Mouse (Mus musculus): ENCODE results near the gene Ncbp3.

Gene Ncbp3

DNA sequence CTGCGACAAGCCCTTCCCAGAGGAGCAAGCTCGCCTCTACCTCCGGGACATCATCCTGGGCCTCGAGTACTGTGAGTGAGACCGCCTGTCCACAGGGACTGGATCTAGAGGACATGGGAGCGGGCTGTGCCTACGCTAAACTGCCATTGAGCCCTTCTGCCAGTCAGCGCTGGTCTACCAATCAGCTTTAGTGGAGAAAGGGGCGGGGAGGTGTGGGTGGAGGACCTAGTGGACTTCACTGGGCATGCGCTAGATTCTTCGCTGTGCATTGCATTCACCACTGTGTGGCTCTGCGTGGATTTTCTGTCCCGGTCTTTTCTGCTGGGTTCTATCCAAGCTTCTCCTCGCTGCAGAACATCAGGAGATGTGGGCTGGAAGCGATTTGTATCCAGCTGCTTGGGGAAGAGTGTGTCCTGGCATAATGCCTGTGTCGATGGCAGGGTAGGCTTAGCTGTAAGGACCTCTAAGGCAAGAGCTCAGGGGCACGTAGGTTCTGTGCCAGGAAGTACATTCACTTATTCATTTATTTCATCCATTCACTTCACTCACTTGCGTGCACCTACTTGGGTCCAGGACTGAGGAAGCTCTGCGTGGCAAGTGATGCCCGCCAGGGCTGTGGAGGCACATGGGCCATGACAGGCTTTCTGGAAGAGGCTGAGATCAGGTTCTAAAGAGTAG lies 16.6 kb upstream of the Ncbp3 start:
- DNase-seq (ENCODE audit: low spot score in 2 of 2), result peak; percentile 83 to 86

DNA sequence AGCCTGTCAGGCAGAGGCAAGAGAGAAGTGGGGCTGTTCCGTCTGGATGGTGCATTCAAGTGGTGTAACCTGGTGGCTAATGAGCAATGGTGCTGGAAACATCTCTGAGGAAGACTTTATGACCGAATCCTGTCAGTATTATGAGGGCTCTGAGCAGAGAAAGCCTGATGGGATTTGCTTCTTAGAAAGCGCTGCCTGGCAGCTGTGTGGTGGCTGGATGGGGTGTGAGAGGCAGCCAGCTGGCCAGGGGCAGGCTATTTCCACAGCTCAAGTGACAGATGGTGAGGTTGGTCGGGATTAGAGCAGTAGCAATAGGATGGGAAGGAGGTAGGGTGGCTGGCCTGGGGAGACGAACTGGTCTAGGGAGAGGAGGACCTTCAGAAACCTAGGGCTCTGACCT lies 16.0 kb upstream of the Ncbp3 start:
- no peak for DNase-seq (ENCODE audit: low spot score in 2 of 2)

DNA sequence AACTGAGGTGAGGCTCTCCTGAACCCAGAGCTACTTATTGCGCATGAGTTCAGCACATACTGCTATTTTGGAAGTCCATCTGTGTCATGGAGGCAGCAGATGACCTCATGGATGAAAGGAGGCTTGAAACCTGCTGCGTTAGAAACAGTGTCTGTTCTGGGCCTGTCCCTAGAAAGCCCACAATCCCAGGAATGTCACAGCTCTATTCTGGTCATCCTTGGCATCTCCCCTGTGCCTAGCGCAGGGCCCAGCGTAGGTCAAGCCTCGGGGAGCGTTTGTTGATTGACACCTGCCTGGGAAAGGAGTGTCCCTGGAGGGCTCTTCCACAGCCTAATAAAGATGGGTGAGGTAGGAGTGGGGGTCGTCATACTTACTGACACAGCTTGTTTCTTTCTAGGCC lies 11.5 kb upstream of the Ncbp3 start:
- DNase-seq (ENCODE audit: low spot score in 2 of 2), result no peak

DNA sequence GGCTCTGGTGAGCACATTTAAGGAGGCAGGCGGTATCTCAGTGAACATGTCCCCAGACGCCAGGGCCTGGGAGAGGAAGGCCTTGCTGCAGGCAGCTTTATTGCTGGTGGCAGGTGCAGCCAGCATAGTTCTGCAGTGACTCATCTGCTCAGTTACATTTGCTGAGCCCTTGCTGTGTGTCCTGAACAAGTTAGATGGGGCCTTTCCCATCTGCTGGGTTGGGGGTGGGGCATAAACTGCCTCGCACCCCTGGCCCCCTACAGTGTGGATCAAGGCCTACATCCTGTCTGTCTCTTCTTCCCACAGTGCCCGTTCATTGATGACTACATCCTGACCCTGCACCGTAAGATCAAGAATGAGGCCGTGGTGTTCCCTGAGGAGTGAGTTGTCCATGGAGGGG lies 10.7 kb upstream of the Ncbp3 start:
- DNase-seq (ENCODE audit: low spot score in 2 of 2), result no peak

DNA sequence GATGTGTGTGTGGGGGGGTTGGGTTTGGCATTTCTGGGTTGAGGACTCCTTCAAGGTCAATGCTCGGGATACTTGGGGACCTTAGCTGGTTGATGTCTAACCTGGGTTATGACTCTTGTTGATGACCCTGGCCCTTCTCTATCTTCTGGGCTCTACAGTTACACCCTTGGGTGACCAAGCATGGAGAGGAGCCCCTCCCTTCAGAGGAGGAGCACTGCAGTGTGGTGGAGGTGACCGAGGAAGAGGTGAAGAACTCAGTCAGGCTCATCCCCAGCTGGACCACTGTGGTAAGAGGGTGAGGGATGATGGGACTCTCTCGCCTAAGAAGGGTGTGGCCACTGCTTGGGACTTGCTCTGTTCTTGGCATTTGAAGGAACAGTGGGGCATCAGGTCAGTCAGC lies 9.9 kb upstream of the Ncbp3 start:
- no peak for DNase-seq (ENCODE audit: low spot score in 2 of 2)

DNA sequence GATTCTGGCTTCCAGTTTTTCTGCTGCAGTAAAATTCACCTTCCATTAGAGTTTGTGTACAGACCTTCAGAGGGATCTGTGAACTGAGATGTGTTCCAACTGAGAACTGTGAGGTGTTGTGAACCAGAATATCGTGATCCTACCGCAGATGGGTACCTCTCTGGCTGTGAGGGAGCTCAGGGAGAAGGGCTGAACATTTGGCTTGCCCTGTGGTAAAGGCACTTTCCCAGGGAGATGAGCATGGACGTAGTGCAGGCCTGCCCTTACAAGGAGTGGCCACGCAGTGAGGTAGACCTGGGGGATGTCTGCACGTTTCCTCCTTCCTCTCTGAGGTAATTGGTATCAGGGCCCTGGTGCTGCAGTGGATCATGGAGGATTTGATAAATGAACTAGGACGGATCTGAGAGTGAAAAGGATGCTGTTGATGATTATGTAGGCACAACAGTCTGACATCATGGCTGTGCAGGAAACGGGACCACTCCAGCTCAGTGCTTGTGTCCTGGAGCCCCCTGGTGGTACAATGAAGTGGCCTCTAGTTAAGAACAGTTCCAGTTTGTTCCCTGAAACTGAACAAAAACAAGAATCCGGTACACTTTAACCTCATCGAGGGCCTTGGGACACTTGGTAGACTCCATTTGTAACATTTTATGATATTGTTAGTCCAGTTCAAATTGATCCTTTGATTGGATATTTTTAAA lies 8.3 kb upstream of the Ncbp3 start:
- DNase-seq (ENCODE audit: low spot score in 2 of 2), result no peak

DNA sequence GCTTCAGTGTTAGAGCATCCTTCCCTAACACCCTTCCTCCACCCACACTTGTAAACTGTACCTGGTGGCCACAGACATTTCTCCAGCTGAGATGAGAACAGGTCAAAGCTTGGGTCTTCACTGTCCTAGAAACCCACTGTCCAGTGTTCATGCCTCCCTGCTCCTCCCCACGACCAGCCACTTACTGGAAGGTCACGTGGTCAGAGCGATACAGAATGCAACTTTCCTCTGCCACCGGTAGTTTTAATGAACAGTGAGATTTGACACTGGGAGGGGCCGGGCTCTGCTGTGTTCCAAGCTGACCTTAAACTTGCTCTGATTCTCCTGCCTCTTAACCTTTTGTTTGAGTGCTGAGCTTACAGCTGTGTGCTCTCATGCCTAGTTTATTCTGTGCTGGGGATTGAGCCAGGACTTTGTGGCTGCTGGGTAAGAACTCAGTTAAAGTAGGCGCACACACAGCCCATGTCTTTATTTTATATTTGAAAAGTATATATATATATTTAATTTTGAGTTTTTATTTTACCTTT lies 3.3 kb upstream of the Ncbp3 start:
- no peak for DNase-seq (ENCODE audit: low spot score in 2 of 2)

DNA sequence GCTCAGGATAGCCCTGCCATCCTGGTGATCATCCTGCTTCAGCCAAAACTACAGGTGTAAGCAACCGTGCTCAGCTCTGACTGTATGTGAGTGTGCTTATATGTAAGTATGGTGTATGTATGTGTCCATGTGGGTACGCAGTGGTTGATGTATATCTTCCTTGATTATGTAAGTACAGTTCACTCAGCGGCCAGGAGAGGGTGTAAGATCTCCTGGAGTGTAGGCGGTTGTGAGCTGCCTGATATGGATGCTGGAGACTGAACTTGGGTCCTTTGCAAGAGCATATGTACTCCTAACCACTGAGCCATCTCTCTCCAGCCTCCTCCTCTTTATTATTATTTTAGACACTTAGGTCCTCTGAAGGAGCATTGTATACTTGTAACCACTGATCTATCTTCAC lies 2.8 kb upstream of the Ncbp3 start:
- no peak for DNase-seq (ENCODE audit: low spot score in 2 of 2)

DNA sequence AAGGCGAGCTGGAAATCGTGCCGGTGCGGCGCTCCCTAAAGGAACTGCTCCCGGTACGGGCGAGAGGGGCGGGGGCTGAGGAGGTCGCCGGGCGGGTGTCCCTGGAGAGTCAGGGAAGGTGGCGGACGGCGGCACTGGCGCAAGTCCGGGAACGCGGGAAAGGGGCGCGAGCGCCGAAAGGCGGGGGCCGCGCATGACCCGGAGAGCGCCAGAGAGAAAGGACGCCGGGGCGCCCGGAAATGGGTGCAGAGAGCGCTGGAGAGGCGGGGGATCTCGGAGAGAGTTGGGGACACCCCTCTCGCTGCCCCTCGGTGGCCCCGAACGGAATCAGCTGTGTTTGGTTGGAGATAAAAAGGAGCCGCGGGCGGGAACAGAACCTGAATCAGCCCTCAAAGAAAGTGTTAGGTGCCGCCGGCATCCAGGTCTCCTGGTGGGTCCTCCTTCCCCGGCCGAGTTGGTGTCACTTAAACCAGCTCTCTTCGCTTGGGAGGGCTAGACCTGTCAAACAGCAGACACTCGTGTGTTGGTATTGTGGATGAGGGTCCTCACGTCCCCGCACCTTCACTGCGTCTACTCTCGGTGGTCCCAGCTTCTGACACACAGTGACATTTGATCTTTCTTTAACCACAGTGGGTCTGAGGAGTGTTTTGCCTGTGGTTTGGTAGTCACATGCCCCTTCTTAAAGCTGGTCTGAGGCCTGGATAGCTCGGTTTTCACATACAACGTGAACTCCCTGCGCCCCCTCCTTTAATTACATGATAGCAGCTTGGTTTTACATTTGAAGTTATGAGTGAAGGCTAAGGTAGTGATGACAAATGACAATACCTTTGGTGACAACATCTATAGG lies 670 bp downstream of the Ncbp3 start:
- DNase-seq (ENCODE audit: low spot score in 2 of 2), result no peak

DNA sequence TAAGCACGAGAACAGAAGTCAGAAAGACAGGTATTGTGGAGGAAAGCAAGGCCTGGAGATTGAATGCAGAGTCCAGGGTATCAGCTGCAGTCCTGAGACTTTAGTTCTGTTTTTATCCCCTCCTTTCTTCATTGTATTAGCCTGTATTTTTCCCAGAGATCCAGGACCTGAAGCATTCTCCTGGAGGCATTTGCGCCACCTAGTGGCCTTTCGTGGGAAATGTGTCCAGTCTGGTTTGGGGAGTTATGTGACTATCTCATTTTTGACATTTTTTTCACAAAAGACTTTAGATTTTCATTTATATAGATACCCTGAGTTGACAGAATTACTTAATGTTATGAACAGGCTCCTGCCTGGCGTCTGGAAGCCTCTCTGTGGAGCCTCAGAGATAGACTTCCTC lies 1.8 kb downstream of the Ncbp3 start:
- peak; percentile 53 to 79 for DNase-seq (ENCODE audit: low spot score in 2 of 2)

DNA sequence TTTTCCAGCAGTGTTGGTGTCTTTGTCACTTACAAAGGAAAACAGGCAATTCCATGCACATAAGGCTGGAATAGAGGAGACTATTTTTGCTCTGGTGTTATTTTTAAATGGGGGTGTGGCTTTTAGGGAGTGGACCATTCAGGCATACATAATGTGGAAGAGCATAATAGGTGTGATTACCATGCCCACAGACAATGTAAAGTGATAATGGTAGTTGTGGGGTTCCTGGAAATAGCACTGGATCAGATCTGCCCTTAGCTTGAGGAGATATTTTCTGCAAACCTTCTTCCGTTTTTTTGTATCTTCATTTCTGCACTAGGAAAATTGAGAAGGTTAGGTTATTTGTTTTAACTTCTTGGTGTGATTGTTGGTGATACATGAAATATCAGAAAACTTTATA lies 5.2 kb downstream of the Ncbp3 start:
- DNase-seq (ENCODE audit: low spot score in 2 of 2), result no peak

DNA sequence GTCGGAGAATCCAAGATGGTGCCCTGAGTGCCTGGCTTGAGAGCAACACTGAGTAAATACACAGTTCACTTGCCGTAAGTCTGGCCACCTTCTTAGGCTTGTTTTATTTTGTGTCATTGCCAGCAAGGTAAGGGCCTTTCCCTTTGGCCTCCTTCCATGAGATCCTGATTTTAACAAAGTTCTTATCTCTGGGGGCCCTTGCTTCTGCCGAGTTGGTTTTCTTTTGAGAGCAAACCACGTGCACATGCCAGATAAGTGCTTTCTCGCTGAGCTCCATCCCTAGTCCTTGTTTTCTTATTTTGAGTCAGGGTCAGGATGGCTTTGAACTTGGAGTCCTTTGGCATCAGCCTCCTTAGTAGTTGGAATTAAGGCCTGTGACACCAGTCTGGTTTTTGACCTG lies 10.1 kb downstream of the Ncbp3 start:
- DNase-seq (ENCODE audit: low spot score in 2 of 2), result no peak

DNA sequence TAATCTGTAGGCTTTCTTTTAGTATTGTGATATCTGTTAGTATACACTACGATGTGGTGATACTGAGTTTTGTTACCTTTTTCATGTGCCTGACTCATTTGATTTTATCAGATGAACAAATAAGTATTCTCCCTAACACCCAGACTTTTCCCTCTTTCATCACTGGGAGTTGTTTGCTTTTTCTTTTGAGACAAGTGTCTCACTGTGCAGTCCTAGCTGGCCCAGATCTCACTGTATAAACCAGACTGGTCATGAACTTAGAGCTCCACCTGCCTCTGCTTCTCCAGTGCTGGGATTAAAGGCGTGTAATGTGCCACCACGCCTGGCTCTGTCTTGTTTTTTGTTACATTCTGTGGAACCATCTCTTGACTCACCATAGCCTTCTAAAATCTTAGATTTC lies 12.0 kb downstream of the Ncbp3 start:
- DNase-seq (ENCODE audit: low spot score in 2 of 2), result no peak

DNA sequence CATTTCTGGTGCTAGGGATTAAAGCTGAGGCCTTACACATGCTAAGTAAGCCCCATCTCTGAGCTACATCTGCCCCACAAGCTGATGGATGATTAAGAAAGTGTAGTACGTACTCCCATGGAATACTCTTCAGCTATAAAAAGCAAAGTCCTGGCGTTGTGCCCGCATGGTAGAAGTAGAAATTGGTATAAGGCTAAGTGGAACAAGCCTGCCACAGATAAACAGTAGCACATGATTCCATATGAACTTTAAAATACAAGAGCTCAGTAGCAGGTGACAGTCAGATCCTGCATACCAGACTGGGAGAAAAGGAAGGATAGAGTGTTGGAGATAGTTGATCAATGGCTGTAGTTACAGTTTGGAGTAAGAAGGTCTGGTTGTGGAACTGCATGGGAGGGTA lies 13.8 kb downstream of the Ncbp3 start:
- DNase-seq (ENCODE audit: low spot score in 2 of 2), result no peak

DNA sequence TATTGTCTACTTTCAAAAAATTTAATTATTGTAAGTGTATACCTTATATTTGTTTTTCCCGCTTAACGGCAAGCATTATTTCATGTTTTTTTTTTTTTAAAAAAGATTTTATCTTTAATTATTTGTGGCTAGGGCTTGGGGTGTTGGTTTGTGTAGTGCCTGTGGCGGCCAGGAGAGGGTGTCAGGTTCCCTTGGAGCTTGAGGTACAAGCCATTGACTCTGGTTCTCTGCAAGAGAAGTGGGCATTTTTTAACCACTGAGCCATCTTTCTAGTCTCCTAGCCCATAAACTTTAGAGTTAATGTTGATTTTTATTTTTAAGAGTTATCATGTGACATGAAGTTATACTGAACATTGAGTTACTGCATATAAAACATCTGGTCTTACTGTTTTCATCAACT lies 24.3 kb downstream of the Ncbp3 start:
- no peak for DNase-seq (ENCODE audit: low spot score in 2 of 2)

DNA sequence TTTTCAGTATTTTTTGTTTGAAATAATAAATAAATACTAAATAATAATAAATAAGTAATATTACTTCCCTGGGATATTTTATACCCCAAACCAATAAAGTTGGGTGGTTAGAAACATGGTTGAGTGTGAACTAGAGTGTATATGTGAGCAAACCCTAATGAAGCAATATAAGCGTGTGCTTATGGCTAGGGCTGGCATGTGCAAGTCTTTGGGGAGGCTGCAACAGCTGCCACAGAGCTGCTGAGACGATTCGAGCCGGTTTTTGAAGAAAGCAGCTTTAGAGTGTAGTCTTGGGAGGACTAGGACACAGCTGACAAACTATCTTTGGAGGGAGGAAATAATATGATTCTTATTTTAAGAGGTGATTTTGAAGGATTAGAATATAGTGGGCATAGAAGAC lies 28.7 kb downstream of the Ncbp3 start:
- no peak for DNase-seq (ENCODE audit: low spot score in 2 of 2)

DNA sequence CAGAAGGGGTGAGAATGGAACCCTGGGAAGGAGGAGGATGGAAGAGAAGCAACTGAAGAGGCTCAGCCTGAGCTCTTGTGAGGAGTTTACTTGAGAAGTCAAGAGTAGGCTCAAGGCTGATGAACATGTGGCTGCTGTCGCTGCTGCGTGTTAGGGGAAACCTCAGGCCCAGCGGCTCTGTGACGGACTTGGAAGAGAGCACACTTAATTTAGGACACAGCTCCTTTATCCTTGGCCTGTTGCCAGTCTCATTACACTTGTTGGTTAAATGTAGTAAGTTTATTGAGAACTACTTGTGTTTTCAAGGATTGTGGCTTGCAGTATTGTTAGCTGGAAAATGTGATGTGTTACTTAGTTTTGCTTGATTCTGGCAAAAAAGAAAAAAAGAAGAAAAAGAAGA lies 29.1 kb downstream of the Ncbp3 start:
- DNase-seq (ENCODE audit: low spot score in 2 of 2), result no peak

DNA sequence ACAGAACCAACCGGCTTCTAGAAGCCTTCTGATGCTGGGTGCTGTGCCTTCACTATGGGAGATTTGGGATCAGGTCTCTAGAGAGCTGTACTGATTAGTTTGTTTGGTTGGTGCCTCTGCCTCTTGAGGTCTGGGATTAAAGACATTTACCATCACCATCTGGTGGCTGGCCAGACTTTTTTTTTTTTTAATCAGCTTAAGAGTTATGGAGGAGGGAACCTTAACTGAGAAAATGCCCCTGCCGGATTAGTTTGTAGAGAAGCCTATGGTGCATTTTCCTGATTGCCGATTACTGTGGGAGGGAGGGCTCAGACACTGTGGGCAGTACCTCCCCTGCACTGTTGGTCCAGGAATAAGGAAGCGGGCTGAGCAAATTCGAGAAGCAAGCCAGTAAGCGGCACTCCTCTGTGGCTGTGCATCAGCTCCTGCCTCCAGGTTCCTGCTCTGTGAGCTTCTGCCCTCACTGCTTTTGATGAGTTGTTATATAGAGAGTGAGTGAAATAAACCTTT lies 29.7 kb downstream of the Ncbp3 start:
- no peak for DNase-seq (ENCODE audit: low spot score in 2 of 2)

DNA sequence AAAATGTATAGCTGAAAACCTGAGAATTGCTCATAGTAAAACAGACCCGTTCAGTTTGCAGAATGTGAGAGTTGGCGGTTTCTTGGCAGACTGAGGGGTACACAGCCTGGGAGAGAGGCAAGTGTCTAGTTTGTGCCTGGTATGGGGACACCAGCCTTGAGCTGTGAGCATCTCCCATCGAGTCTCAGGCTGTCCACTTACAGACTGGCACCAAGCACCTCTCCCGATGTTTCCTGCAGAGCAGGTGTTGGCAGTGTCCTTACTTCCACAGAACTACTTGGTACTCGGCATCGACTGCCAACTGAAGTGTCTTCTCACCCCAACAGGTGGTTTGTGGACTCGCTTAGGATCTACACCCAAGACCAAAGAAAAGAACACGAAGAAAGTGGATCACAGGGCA lies 31.0 kb downstream of the Ncbp3 start:
- no peak for DNase-seq (ENCODE audit: low spot score in 2 of 2)

DNA sequence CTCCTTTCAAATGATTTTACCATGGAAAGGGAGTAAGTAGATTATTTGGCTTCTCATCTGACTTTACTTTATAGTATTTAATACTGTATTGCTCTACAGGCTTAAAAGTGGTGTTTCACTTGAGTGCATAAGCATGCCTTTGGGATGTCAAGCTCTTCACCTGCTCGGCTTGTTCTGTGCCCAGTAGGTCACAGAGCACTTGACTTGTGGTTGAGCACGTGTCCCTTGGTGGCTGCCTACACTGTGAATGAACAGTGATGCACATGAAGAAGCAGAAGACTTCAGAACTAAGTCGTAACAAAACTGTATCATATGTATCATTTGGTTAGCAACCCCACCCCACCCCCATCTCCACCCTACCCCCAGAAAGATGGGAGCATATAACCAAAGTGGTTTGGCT lies 32.7 kb downstream of the Ncbp3 start:
- DNase-seq (ENCODE audit: low spot score in 2 of 2), result no peak

DNA sequence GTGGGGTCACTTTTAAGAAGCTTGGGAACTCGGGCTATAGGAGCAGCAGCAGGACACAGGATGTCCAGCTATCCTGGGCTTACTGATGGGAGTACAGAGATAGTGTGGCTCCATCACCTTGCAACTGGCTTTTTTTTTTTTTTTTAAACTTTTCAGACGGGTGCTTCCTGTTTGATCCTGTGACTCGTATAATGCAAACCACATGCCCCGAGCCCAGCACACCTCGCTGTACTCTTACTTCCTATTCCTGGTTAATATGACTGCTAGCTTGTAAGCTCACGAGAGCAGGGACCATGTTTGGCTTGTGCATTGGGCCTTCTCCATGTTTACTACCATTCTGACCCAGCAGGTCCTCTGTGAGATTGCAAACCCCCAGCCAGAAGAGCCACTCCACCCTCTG lies 36.7 kb downstream of the Ncbp3 start:
- DNase-seq (ENCODE audit: low spot score in 2 of 2), result no peak

DNA sequence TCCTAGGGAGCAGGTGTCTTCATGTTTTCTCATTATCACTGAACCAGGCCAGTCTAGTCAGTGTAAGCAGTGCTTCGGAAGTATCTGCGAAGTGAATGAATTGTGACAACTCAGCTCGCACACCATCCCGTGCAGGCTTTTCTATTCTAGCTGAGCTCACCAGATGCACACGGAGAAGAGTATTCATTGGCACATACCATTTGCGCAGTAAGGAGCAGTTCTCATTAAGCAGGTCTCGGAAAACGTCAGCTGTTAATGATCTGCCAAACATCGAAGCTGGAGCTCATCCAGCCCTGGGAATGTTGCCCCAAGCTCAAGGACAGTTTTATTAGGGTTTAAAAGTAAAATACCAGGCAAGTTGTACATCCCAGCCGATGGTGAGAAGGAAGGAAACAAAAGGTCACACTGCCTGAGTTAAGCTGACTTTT lies 37.2 kb downstream of the Ncbp3 start:
- peak in 1 of 2 experiments; percentile 57 for DNase-seq (ENCODE audit: low spot score in 2 of 2)

All from urinary bladder, postnatal 4 days (tissue).